ENCODE assay signal across 21 mouse cellular contexts in the genomic region with DNA sequence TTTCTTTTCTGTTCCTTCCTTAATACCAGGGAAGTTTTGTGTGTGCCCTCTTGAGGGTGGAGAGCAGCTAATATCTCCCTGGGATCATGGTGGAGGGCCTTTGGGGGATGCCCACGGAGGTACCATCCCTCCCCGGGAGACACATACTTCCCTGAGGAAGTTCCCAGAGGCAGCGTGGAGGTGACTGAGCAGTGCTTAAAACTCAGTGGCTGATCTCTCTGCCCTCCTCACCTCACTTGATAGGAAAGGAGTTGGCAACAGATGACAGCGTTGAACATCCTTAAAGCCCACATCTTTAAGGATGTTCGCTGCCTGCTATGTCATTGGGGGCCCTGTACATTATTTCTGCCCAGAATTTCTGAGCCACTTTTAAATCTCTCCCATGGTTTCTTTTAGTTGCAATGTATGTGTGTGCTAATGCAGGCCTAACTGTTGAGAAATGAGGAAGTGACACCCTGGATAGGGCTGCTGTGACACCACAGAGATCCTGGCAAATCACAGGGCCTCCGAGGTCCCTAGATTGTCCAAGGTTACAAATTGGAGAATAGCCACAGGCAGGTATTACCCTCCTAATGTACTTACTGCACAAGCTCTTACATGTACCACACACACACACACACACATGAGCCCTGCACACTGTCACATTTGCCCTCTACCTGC.
"Had no signal": no experiment of that assay in that cellular context is flagged by ENCODE, and none has a peak within 500 bp of the region (broad histone marks: within the 10 kb centered on the region; RNA-seq: fewer than 3 reads in every experiment).

No protein-coding gene starts in this region.

- H3K4me2 ChIP-seq: limb, embryonic 13.5 days; liver, embryonic 13.5 days; midbrain, embryonic 15.5 days; neural tube, embryonic 12.5 days; neural tube, embryonic 15.5 days had no signal

- ATAC-seq: midbrain, embryonic 15.5 days had no signal

- H3K27ac ChIP-seq: left cerebral cortex, adult 2 months; limb, embryonic 10.5 days; limb, embryonic 13.5 days; liver, embryonic 13.5 days; midbrain, embryonic 15.5 days; neural tube, embryonic 12.5 days; neural tube, embryonic 15.5 days had no signal

- H3K9ac ChIP-seq: limb, embryonic 13.5 days; liver, embryonic 13.5 days; midbrain, embryonic 15.5 days; neural tube, embryonic 12.5 days; neural tube, embryonic 15.5 days had no signal

- H3K9me3 ChIP-seq: limb, embryonic 10.5 days; limb, embryonic 13.5 days; liver, embryonic 13.5 days; midbrain, embryonic 10.5 days; midbrain, embryonic 15.5 days; neural tube, embryonic 12.5 days; neural tube, embryonic 15.5 days had no signal

- H3K27me3 ChIP-seq: limb, embryonic 13.5 days; liver, embryonic 13.5 days; midbrain, embryonic 15.5 days; neural tube, embryonic 12.5 days; neural tube, embryonic 15.5 days had no signal

- H3K4me1 ChIP-seq: limb, embryonic 13.5 days; liver, embryonic 13.5 days had no signal

- H3K4me3 ChIP-seq: left cerebral cortex, adult 2 months; limb, embryonic 10.5 days; limb, embryonic 13.5 days; liver, embryonic 13.5 days; midbrain, embryonic 10.5 days; midbrain, embryonic 15.5 days; neural tube, embryonic 12.5 days; neural tube, embryonic 15.5 days had no signal

- H3K36me3 ChIP-seq: limb, embryonic 10.5 days; limb, embryonic 13.5 days; liver, embryonic 13.5 days; midbrain, embryonic 10.5 days had no signal

- DNase-seq: kidney, adult 18-20 months; kidney, adult 9 months; kidney, postnatal 14 days; kidney, postnatal 4 days; layer of hippocampus, postnatal 36 days; liver; liver, embryonic 13.5 days; lung, adult 2 months; lung, postnatal 14 days; lung, postnatal 4 days; right cerebral cortex, adult 18-20 months; right cerebral cortex, postnatal 14 days; right cerebral cortex, postnatal 4 days; thymus, postnatal 25 days had no signal
